Mouse (Mus musculus) cortical plate, adult 2 months (tissue): ENCODE measurements around the gene Ncaph2. TPM values are rescaled to one million over a fixed set of nuclear protein-coding genes. Genes with fewer than 3 reads are reported as not detected.

ENCODE experiments used
- H3K27ac ChIP-seq: fragments of 200-500 bp; 2 replicates; pipeline ENCODE4 v1.5.1; 2012; ENCODE audit warnings: low read length, control low read depth, inconsistent platforms; ENCODE audit not compliant: insufficient read depth
- H3K4me1 ChIP-seq: fragments of 200-500 bp; 2 replicates; pipeline ENCODE4 v1.6.1; 2011; ENCODE audit warnings: low read length; ENCODE audit not compliant: control insufficient read depth, insufficient read depth
- H3K4me3 ChIP-seq: fragments of 200-500 bp; 2 replicates; pipeline ENCODE4 v1.5.1; 2011; ENCODE audit warnings: mild to moderate bottlenecking, low read length, control low read depth; ENCODE audit not compliant: insufficient read depth
- CTCF ChIP-seq: fragments of 200-500 bp; IDR thresholded peaks from 2 replicates; pipeline ENCODE4 v1.5.1; 2011; ENCODE audit warnings: mild to moderate bottlenecking, control low read depth, low read length; ENCODE audit not compliant: insufficient read depth; ENCODE audit errors: extremely low read depth
- POLR2A ChIP-seq: fragments of 200-500 bp; IDR thresholded peaks from 2 replicates; pipeline ENCODE4 v1.6.1; 2011; ENCODE audit warnings: mild to moderate bottlenecking, low read length, control low read depth; ENCODE audit not compliant: insufficient read depth; ENCODE audit errors: extremely low read depth
- polyA plus RNA-seq: library from polyadenylated mRNA; depleted of rRNA; stranded (reverse); fragments of >200 nt; gene quantifications from 2 replicates; pipeline ENCODE4 v1.2.3, GENCODE M21; 2012; rRNA removed

The Ncaph2 gene
- 119 TPM in 2 replicates for polyA plus RNA-seq

- Histone ChIP-seq H3K4me3 (peak within 1 kb of the TSS; percentile 68), H3K27ac (peak within 1 kb of the TSS; percentile 61; the same call in 1 of the 2 replicates), H3K4me1 (no peaks in the 10 kb centered on the region; the same call in 1 of the 2 replicates)
- TF ChIP-seq POLR2A, result peak; percentile 72
- no peak for TF ChIP-seq CTCF
Observed at GRCm38 (mm10) chr15:89355241-89356187, at the start of gene Ncaph2, which contains the start of gene Lmf2. Ncaph2 (plus strand) TSS chr15:89355719. Lmf2 (minus strand) TSS chr15:89355659.

DNA sequence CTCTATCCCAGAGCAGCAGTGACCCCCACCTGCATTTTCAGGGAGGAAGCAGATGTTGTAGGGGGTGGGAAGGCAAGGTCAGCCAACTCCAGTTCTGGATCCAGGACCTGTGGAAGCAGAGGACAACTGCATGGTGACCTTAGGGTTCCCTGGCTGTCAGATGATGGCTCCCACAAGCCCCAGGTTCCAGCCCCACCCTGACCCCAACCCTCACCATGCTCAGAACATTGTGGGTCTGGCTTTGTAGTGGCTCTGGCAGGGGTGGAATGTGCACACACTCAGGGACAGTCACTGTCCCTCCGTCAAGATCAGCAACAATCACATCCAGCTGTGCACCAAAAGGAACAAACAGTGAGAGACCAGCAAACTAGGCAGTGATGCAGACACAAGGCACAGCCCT, 49.6 kb upstream of the Ncaph2 start:
- H3K27ac ChIP-seq, result no peak overlapping the region
- no peak for TF ChIP-seq POLR2A
- TF ChIP-seq CTCF, result no peak
- H3K4me3 ChIP-seq, result no peak overlapping the region
- H3K4me1 ChIP-seq, result peaks cover 22% of the 10 kb centered on the region

DNA sequence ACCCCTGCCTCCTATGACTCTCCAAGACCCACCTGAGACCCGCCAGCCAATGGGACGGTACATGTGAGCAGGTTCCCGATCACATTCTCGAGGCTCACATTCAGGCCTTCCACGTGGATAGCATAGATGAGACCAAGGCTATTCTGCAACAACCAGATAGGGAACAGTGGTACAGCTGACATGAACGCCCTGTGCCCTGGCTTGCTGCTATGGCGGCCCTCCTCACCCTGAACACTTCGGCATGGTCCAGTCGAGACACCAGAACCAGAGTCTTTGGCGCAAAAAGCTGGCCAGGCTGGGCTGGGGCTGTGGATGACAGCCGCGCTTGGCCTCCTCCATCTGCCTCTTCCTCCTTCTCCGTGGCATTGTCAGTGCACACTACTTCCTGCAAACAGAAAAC, 48.1 kb upstream of the Ncaph2 start:
- Histone ChIP-seq H3K27ac (no peak overlapping the region), H3K4me3 (no peak overlapping the region), H3K4me1 (peaks cover 23% of the 10 kb centered on the region)
- no peak for TF ChIP-seq POLR2A
- TF ChIP-seq CTCF, result no peak

DNA sequence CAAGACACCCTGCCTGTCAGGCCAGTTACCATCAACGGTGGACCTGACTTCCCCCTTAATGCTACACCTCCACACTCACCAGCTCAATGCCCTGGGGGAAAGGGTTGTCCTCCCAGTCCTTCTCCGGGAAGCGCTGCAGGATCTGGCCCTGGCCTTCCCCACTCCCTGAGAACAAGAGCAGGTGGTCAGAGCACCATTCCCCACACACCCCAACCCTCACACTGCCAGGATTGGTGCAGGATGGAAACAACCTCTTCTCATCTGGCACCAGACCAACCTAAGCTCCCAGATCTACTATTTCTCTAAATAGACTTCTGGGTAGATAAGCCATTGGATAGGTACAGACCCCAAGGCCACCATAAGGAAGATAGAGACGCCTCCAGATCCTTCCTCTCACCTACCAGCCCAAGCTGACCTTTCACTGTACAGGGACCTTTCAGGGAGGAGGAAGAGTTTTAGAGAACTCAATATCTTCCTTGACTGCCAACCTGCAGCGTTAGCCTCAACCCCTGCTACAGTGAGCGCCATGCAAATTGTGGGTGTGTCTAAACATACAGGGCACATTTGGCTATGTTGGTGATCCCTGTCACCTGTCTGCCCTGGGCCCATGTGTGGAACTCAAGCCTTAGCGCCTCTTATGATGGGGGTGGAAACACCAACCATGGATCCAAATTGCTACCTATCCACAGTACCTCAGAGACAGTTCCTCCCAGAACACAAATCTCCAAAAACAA, 46.9 kb upstream of the Ncaph2 start:
- TF ChIP-seq POLR2A (no peak), CTCF (no peak)
- Histone ChIP-seq H3K27ac (no peak overlapping the region), H3K4me1 (peaks cover 28% of the 10 kb centered on the region), H3K4me3 (no peak overlapping the region)

DNA sequence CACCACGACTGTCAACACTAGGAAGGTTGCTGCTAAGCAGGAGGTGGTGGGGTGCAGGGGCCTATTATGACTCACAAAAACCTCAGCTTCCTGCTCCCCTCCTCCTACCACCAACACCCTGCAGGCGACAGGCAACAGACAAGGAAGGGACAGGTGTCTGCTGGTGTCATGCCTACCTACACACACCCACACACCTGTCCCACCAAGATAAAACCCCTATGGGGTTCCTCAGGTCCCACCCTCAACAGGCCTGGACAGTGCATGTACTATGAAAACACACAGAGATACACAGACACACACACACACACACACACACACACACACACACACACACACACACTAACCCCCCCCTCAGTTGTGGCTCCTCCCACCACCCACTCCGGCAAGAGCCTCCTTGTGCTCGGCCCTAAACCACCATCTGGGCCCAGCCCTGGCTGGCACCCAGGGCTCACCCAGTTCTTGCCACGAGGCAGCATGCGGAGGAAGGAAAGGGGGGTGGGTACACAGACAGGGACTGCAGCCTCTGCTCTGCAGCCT, 45.5 kb upstream of the Ncaph2 start:
- no peak overlapping the region for H3K4me3 ChIP-seq
- peaks cover 29% of the 10 kb centered on the region for H3K4me1 ChIP-seq
- TF ChIP-seq CTCF, result no peak
- no peak for TF ChIP-seq POLR2A
- H3K27ac ChIP-seq, result peak overlapping the region; percentile 81

GRCm38 (mm10) chr15:89313359-89313758, 42.2 kb upstream of the Ncaph2 start:
- Histone ChIP-seq H3K27ac (no peak overlapping the region), H3K4me3 (no peak overlapping the region; the same call in 1 of the 2 replicates), H3K4me1 (peaks cover 23% of the 10 kb centered on the region)
- TF ChIP-seq CTCF (no peak), POLR2A (no peak)

DNA sequence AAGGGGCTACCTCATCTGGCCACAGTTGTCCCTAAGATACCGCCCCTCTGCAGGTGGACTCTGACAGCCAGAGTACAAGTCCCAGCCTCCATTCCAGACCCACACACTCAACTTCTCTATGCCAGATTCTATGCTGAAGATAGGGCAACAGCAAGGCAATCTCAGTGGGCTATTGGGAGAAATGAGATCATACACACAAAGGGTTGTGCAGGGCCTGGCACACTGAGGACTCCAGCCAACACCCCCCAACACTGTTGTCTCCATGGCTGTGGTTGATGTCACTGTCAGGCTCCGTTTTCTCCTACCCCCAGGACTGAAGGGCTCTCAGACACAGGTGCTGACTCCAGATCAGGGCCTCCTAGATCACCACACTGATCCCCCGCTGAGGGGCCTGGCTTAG, 41.4 kb upstream of the Ncaph2 start:
- H3K27ac ChIP-seq, result peak overlapping the region; percentile 72; the same call in 1 of the 2 replicates
- H3K4me1 ChIP-seq, result peaks cover 18% of the 10 kb centered on the region
- H3K4me3 ChIP-seq, result peak overlapping the region; percentile 79
- no peak for TF ChIP-seq CTCF
- no peak for TF ChIP-seq POLR2A

DNA sequence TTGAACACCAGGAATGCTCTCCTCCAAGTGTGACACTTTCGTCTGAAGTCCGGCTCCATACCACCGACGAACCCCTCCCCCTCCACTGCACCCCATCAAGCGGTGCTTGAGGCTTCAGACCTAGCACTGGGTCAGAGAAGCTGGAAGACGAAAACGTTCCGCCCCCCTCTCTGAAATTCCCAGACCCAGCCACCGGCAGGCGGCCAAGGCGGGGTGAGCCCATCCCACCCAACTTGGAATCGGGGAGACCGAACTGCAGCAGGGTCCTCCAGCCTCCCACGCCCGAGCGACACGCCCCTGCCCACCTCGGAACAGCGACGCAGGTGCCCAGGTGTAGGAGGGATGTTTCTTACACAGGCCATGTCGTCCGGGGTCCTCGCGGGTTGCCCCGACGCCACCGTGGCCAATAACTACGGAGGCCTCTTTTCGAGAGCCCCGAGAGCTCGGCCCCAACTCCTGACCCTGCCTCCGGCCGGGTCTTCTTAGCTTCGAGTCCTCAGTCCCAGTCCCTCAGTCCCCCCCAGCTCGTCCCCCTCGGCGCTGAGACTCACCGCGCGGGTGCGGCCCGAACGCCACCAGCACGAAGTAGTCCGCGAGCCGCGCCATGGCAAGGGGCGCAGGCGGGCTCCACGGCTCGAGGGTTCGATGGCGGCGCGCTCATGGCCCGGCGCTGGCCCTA, 40.9 kb upstream of the Ncaph2 start:
- peaks cover 14% of the 10 kb centered on the region for H3K4me1 ChIP-seq
- peak overlapping the region; percentile 72 for H3K27ac ChIP-seq
- TF ChIP-seq CTCF (no peak), POLR2A (no peak)
- H3K4me3 ChIP-seq, result peak overlapping the region; percentile 79
